Mouse (Mus musculus) hindbrain, embryonic 12.5 days (tissue): ENCODE data around the gene Klf11. TPM values are rescaled to one million over a fixed set of nuclear protein-coding genes. Genes with fewer than 3 reads are reported as not detected.

Experiments used
- ATAC-seq: fragments of 200-750 bp; cut with Nextera tagmentation; 2 replicates; pipeline ENCODE4 v1.8.0; 2017; ENCODE audit warnings: moderate TSS enrichment; ENCODE audit not compliant: low FRiP score
- H3K27ac ChIP-seq: fragments of 300-500 bp; sonication (generic); 2 replicates; pipeline ENCODE4 v1.5.1; 2016; ENCODE audit warnings: mild to moderate bottlenecking
- H3K27me3 ChIP-seq: fragments of 300-500 bp; sonication (generic); 2 replicates; pipeline ENCODE4 v1.6.1; 2016; ENCODE audit warnings: mild to moderate bottlenecking
- H3K36me3 ChIP-seq: fragments of 300-500 bp; sonication (generic); 2 replicates; pipeline ENCODE4 v1.6.1; 2016; ENCODE audit warnings: mild to moderate bottlenecking
- H3K4me1 ChIP-seq: fragments of 300-500 bp; sonication (generic); 2 replicates; pipeline ENCODE4 v1.6.1; 2016
- H3K4me2 ChIP-seq: fragments of 300-500 bp; sonication (generic); replicated peaks from 2 replicates; pipeline ENCODE4 v1.6.1; 2016; ENCODE audit warnings: mild to moderate bottlenecking
- H3K4me3 ChIP-seq: fragments of 300-500 bp; sonication (generic); 2 replicates; pipeline ENCODE4 v1.5.1; 2016; ENCODE audit warnings: mild to moderate bottlenecking
- H3K9ac ChIP-seq: fragments of 300-500 bp; sonication (generic); 2 replicates; pipeline ENCODE4 v1.6.1; 2016; ENCODE audit warnings: mild to moderate bottlenecking, moderate library complexity
- H3K9me3 ChIP-seq: fragments of 300-500 bp; sonication (generic); replicated peaks from 2 replicates; pipeline ENCODE4 v1.6.1; 2016; ENCODE audit warnings: mild to moderate bottlenecking
- WGBS: fragments of 180-500 bp; shearing (Covaris S2); methylation state at CpG from one replicate; pipeline ENCODE4 v1.1.7; 2016; 5-methylcytosine and 5-hydroxymethylcytosine counted together
- polyA plus RNA-seq: library from polyadenylated mRNA; unstranded; fragments of >200 nt; fragmentation: Nextera tagmentation; extraction: Ambion mirVana; gene quantifications from 2 replicates; pipeline ENCODE4 v1.2.1, GENCODE M21; 2016

Klf11 gene
- 17.0 and 18.0 TPM in 2 replicates for polyA plus RNA-seq

DNA sequence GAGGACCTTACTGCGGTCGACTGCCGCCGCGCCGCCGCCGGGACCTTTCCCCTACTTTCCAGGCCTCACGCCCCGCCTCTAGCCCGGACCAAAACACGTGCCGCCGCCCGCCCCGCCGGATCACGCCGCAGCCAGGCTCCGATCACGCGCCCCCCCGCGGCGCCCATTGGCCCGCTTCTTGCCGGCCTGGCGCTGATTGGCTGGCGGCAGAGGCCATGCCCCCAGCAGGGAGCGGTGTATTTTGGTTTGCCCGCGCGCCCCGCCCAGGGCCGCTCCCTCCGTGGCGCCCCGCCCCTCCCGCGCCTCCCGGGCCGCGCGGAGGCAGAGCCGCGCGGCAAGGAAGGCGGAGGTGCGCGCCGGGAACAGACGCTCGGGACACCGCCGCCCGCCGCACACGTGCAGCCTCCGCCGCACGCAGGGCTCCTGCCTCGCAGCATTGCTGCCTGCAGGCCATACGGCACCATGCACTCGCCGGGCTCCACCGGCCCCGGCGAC is at the start of gene Klf11:
Gene Klf11 (plus strand): TSS at position 212 of the 495 bp plus-strand sequence.
- Histone ChIP-seq H3K4me2 (peak within 1 kb of the TSS; percentile 68), H3K27ac (peak within 1 kb of the TSS; percentile 96), H3K4me1 (peaks cover 28% of the 10 kb centered on the region), H3K9ac (peak within 1 kb of the TSS; percentile 91), H3K9me3 (no peaks in the 10 kb centered on the region), H3K27me3 (no peaks in the 10 kb centered on the region), H3K36me3 (peaks cover 23% of the 10 kb centered on the region), H3K4me3 (peak within 1 kb of the TSS; percentile 89)
- ATAC-seq: peak; percentile 93
- under 1% methylated on average over 54 of the region's 68 CpGs for WGBS

DNA sequence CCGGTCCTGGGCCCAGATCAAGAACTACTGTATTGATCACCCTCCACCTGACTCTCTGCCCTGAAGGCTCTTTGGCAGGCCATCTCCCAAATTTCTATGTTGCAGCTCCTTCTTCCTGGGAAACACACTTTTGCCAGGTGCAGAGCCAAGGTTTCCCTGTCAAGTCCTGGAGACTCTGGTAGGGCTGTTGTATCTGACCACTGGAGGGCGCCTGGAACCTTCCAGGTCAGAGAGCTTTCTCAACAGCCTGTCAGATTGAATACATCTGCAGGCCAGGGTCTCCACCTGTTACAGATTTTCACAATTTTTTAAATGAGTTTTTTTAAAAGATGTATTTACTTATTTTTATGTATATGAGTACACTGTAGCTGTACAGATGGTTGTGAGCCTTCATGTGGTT is 47.8 kb upstream of the Klf11 start:
- WGBS: 41% methylated on average over 2 of the region's 2 CpGs
- ATAC-seq: 0 out of 2 replicates have a peak, but pooled peaks have one; percentile 28
- H3K4me3 ChIP-seq: no peak overlapping the region

DNA sequence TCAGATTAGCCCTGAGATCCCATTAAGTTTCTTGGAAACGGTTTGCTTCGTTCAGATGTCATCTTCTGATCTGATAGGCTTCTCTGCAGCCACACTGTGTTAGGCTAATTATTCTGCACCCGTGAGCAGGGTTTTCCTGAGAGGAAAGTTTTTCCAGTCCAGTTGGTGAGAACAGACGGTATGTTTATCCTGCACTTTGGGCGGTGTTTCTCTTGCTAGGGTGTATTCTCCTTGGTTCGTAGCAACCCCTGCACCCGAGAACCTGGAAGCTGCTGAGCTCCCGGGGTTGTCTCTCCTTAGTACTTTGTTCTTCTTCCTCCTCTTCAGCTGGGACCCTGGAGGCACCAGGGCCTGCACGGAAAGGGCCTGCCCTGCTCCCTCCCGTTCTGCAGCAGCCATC is 44.9 kb upstream of the Klf11 start:
- H3K9me3 ChIP-seq: no peaks in the 10 kb centered on the region
- no peak overlapping the region for H3K27ac ChIP-seq
- no peak overlapping the region for H3K4me3 ChIP-seq
- WGBS: 58% methylated on average over 10 of the region's 10 CpGs
- H3K4me1 ChIP-seq: no peaks in the 10 kb centered on the region
- no peaks in the 10 kb centered on the region for H3K36me3 ChIP-seq
- H3K9ac ChIP-seq: no peak overlapping the region
- no peak overlapping the region for H3K4me2 ChIP-seq
- ATAC-seq: no peak
- H3K27me3 ChIP-seq: 0 out of 2 replicates have a peak, but pooled peaks cover 3% of the 10 kb centered on the region

More for the DNA sequence above, 47.8 kb upstream of the Klf11 start:
- Histone ChIP-seq H3K9ac (no peak overlapping the region), H3K9me3 (no peaks in the 10 kb centered on the region), H3K27me3 (0 out of 2 replicates have a peak, but pooled peaks cover 3% of the 10 kb centered on the region), H3K4me1 (no peaks in the 10 kb centered on the region), H3K4me2 (no peak overlapping the region), H3K27ac (no peak overlapping the region), H3K36me3 (no peaks in the 10 kb centered on the region)

DNA sequence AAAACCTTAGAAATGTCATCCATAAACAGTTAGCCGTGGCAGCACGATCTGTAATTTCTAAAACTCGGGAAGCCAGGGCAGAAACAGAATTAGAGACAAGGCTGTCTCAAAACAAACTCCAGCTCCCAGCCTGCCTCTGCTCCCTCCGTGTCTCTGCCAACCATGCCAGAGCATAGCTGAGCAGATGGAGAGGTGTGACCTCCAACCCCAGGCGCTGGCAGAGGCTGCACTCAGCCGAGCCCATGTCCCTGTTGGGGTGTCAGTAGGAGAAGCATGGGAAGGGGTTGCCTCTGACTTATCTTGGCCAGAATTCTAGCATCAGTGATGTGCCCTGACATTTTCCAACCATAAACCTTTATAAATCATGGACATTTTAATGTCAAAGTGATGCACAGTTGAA is 38.5 kb upstream of the Klf11 start:
- WGBS: 76% methylated on average over 6 of the region's 6 CpGs
- no peak for ATAC-seq

DNA sequence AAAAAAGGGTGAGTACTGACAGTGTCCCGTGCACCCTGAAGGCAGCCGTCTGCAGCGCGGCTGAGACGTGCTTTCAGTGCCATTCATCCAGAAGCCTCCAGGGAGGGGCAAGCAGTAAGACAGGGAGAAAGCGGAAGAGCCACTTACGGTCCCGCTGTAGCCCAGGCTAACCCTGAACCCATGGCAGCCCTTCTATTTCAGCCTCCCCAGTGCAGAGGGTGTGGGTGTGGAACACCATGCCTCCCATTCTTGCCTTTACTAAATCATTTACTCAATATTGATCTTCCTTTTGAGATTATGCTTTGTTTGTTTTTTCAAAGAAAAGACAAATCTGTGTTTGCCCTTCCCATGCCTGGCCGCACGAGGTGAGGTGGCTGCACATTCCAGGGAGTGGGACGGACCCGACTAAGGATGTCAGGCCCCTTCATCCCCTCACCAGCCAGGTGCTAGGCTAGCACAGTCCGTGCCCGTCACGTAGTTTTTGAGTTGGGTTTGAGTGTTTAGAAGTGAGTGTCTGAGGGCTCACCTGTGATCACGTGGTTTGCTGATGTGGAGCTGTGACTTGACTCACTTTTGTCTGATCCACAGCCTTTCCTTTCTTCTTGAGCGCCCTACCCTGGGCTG is 36.5 kb upstream of the Klf11 start:
- H3K4me3 ChIP-seq: no peak overlapping the region
- no peaks in the 10 kb centered on the region for H3K9me3 ChIP-seq
- no peaks in the 10 kb centered on the region for H3K36me3 ChIP-seq
- no peak overlapping the region for H3K9ac ChIP-seq
- H3K27ac ChIP-seq: no peak overlapping the region
- no peak overlapping the region for H3K4me2 ChIP-seq
- WGBS: 84% methylated on average over 17 of the region's 17 CpGs
- H3K27me3 ChIP-seq: no peaks in the 10 kb centered on the region
- H3K4me1 ChIP-seq: no peaks in the 10 kb centered on the region
- ATAC-seq: no peak

More for the DNA sequence above, 38.5 kb upstream of the Klf11 start:
- Histone ChIP-seq H3K9me3 (no peaks in the 10 kb centered on the region), H3K27me3 (no peaks in the 10 kb centered on the region), H3K4me1 (no peaks in the 10 kb centered on the region), H3K4me3 (no peak overlapping the region), H3K4me2 (no peak overlapping the region), H3K27ac (no peak overlapping the region), H3K9ac (no peak overlapping the region), H3K36me3 (no peaks in the 10 kb centered on the region)

DNA sequence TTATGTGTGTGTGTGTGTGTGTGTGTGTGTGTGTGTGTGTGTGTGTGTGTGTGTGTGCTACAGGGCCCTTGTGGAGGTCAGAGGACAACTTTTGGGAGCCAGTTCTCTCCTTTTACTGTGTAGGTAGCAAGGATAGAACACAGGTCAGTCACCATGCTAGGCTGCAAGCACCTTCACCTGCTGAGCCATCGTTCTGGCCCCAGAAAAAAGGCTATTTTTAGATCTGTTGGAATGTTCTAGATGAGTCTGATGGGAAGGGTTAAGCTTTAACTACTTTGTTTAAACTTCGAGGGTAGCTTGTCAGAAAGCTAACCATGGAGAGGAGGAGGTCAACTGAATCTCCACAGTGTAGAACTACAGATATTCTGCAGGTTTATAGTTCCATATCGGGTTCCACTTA is 35.9 kb upstream of the Klf11 start:
- H3K4me3 ChIP-seq: no peak overlapping the region
- no peaks in the 10 kb centered on the region for H3K36me3 ChIP-seq
- no peaks in the 10 kb centered on the region for H3K9me3 ChIP-seq
- WGBS: 86% methylated on average over 3 of the region's 3 CpGs
- no peak overlapping the region for H3K4me2 ChIP-seq
- no peaks in the 10 kb centered on the region for H3K27me3 ChIP-seq
- H3K27ac ChIP-seq: no peak overlapping the region
- no peak overlapping the region for H3K9ac ChIP-seq
- no peaks in the 10 kb centered on the region for H3K4me1 ChIP-seq
- ATAC-seq: no peak

DNA sequence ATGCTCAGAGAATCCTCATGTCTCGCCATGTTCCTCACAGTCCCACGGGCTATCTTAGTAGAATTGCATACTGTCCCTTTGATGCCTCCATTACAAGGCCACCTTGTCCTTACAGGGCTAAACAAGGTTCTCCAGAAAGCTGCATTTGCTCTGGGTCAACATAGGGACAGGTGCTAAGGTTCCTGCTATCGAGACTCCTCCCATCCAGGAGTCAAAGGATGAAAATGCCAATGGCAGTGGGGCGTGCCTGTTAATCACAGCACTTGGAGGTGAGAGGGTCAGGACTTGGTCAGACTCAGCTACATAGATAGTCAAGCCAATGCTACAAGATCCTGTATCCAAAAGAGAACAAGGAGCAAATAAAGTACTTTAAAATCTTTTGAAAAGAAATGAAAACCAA is 31.6 kb upstream of the Klf11 start:
- no peaks in the 10 kb centered on the region for H3K36me3 ChIP-seq
- H3K9ac ChIP-seq: no peak overlapping the region
- no peak overlapping the region for H3K4me2 ChIP-seq
- no peak overlapping the region for H3K4me3 ChIP-seq
- H3K9me3 ChIP-seq: no peaks in the 10 kb centered on the region
- no peak overlapping the region for H3K27ac ChIP-seq
- no peaks in the 10 kb centered on the region for H3K27me3 ChIP-seq
- peaks cover 10% of the 10 kb centered on the region for H3K4me1 ChIP-seq
- no peak for ATAC-seq
- WGBS: 87% methylated on average over 4 of the region's 4 CpGs

DNA sequence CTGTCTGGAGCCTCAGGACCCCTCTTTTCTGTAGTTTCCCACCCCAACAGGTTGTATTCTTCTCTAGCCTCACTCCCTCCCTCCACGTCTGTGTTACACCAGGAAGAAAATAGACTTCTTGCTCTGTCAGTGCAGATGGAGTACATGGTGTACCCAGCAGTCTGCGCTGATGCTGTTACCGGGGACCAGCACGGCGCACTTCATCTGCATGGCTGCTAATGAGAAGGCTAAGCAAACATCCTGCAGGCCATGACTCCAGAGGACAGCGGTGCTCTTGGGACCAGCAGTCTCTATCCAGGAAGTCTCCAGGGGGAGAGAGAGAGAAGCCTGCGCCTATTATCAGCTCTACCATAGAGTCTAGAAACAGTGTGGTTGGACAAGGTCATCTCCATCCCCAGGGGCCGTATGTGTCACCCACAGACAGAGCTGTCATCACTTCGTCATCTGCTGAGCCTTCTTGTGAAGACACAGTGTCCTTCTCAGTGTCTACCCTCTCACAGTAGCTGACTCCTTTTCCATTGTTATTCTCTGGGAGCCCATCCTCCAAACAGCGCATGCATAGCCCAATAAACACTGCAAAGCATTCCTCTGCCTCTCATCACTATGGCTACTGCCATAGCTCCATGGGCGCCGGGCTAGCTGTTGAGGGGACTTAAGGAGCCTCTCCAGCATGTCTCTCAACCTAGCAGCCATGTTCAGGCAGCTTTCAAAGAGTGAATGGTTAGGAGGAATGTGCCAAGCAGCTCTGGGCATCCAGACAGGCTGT is 27.4 kb upstream of the Klf11 start:
- no peaks in the 10 kb centered on the region for H3K36me3 ChIP-seq
- no peak overlapping the region for H3K9ac ChIP-seq
- ATAC-seq: peak; percentile 62
- H3K27me3 ChIP-seq: no peaks in the 10 kb centered on the region
- no peak overlapping the region for H3K4me3 ChIP-seq
- 55% methylated on average over 12 of the region's 12 CpGs for WGBS
- no peak overlapping the region for H3K27ac ChIP-seq
- H3K4me1 ChIP-seq: peaks cover 12% of the 10 kb centered on the region
- no peak overlapping the region for H3K4me2 ChIP-seq
- H3K9me3 ChIP-seq: no peaks in the 10 kb centered on the region

DNA sequence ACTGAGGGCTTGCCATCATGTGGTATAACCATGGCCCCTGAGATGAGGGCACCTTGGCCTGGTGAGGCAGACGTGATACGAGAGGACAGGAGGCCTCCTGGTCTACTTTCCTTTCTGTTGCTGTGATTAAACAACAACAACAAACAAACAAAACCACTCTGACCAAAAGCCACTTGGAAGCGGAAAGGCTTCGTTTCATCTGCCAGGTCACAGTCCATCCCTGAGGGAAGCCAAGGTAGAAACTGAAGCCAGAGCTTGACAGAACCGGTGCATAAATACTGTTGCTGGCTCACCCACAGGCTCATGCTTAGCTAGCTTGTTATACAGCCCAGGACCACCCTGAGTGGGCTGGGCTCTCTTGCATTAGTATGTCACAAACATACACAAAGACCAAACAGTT is 24.7 kb upstream of the Klf11 start:
- no peak overlapping the region for H3K27ac ChIP-seq
- ATAC-seq: no peak
- no peaks in the 10 kb centered on the region for H3K36me3 ChIP-seq
- 90% methylated on average over 5 of the region's 5 CpGs for WGBS
- H3K27me3 ChIP-seq: no peaks in the 10 kb centered on the region
- no peaks in the 10 kb centered on the region for H3K9me3 ChIP-seq
- H3K4me3 ChIP-seq: no peak overlapping the region
- no peak overlapping the region for H3K4me2 ChIP-seq
- peaks cover 12% of the 10 kb centered on the region for H3K4me1 ChIP-seq
- H3K9ac ChIP-seq: no peak overlapping the region

DNA sequence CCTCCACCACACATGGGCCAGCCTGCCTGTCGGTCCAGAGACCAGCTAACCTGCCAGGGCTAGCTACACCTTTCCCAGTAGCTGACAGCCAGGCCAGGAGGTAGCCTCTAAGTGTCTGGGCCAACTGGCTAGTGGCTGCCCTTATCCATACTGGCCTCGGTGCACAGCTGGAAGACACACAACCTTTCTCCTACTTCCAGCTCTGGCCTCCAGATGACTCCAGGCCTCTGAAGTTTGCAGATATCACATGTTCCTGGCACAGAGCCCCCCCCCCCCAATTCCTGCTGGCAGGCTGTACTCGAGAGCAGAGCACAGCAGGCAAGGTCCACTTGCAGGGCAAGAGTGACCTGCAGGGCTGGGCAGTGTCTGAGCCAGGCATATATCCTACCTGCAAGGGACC is 23.9 kb upstream of the Klf11 start:
- Histone ChIP-seq H3K27ac (no peak overlapping the region), H3K9ac (no peak overlapping the region), H3K4me2 (no peak overlapping the region), H3K4me3 (no peak overlapping the region), H3K36me3 (no peaks in the 10 kb centered on the region), H3K4me1 (peaks cover 12% of the 10 kb centered on the region), H3K9me3 (no peaks in the 10 kb centered on the region), H3K27me3 (no peaks in the 10 kb centered on the region)
- no peak for ATAC-seq
- WGBS: 64% methylated on average over 3 of the region's 3 CpGs

DNA sequence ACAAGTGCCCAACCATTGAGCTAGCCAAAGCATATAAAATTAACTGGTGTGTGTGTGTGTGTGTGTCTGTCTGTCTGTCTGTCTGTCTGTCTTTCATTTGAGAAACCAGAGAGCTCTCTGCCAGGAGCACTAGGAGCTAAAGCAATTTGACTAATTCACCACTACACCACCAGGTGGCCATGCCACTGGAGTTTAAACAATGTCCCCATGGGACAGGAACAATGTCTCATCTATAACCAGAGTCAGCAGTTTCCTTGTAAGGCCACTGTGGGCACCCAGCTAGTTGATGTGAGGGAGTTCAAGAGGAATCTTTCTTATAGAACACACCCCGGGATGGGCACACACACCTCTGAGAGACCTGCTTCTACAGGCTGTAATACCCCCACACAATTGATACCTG is 20.9 kb upstream of the Klf11 start:
- Histone ChIP-seq H3K4me3 (no peak overlapping the region), H3K27ac (no peak overlapping the region), H3K9me3 (no peaks in the 10 kb centered on the region), H3K36me3 (no peaks in the 10 kb centered on the region), H3K9ac (no peak overlapping the region), H3K4me2 (no peak overlapping the region), H3K27me3 (no peaks in the 10 kb centered on the region), H3K4me1 (0 out of 2 replicates have a peak, but pooled peaks cover 6% of the 10 kb centered on the region)
- ATAC-seq: no peak
- WGBS: 68% methylated on average over 1 of the region's 1 CpGs

DNA sequence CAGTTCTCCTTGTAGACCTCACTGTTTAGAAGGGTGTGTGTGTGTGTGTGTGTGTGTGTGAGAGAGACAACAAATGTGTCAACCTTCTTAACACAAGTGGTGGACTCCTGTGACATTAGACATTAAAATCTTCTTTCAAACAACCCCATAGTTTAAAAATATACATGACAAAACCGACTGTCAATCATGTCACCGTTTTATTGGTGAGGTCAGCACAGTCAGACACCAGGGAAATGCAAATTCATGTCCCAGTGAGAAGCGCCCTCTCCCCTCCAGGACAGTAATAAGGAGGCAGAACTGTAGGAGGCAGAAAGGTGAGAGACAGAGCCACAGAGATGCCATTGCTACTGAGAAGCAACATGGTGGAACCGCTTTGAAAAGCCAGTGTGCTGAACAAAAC is 18.7 kb upstream of the Klf11 start:
- Histone ChIP-seq H3K36me3 (no peaks in the 10 kb centered on the region), H3K4me2 (no peak overlapping the region), H3K9me3 (no peaks in the 10 kb centered on the region), H3K27me3 (no peaks in the 10 kb centered on the region), H3K9ac (no peak overlapping the region), H3K4me3 (no peak overlapping the region), H3K4me1 (0 out of 2 replicates have a peak, but pooled peaks cover 6% of the 10 kb centered on the region), H3K27ac (no peak overlapping the region)
- WGBS: 45% methylated on average over 4 of the region's 4 CpGs
- ATAC-seq: no peak
